Mouse (Mus musculus) lung, postnatal 0 days (tissue): ENCODE results near the gene Osbpl3. TPM values are rescaled to one million over a fixed set of nuclear protein-coding genes. Genes with fewer than 3 reads are reported as not detected.

ENCODE experiments used
- ATAC-seq: fragments of 200-750 bp; cut with Nextera tagmentation; 2 replicates; pipeline ENCODE4 v1.8.0; 2017; ENCODE audit warnings: moderate library complexity
- DNase-seq: peaks from one replicate; pipeline ENCODE4 v3.0.0-alpha.2; 2016; ENCODE audit warnings: low spot score
- H3K27ac ChIP-seq: fragments of 300-500 bp; sonication (generic); 2 replicates; pipeline ENCODE4 v1.5.1; 2014; ENCODE audit warnings: antibody characterized with exemption, mild to moderate bottlenecking, low read length, mixed read lengths
- H3K27me3 ChIP-seq: fragments of 300-500 bp; sonication (generic); replicated peaks from 2 replicates; pipeline ENCODE4 v1.6.1; 2014; ENCODE audit warnings: low read length, mixed read lengths; ENCODE audit not compliant: insufficient read depth
- H3K36me3 ChIP-seq: fragments of 300-500 bp; sonication (generic); 2 replicates; pipeline ENCODE4 v1.6.1; 2014; ENCODE audit warnings: low read length, mixed read lengths; ENCODE audit not compliant: insufficient read depth
- H3K4me1 ChIP-seq: fragments of 300-500 bp; sonication (generic); 2 replicates; pipeline ENCODE4 v1.6.1; 2014; ENCODE audit warnings: antibody characterized with exemption, low read depth, low read length, mixed read lengths; ENCODE audit not compliant: insufficient read depth
- H3K4me2 ChIP-seq: fragments of 300-500 bp; sonication (generic); replicated peaks from 2 replicates; pipeline ENCODE4 v1.6.1; 2014; ENCODE audit warnings: low read depth, mild to moderate bottlenecking, low read length, moderate library complexity, mixed read lengths
- H3K4me3 ChIP-seq: fragments of 300-500 bp; sonication (generic); 2 replicates; pipeline ENCODE4 v1.5.1; 2014; ENCODE audit warnings: low read depth, low read length
- H3K9ac ChIP-seq: fragments of 300-500 bp; sonication (generic); replicated peaks from 2 replicates; pipeline ENCODE4 v1.6.1; 2014; ENCODE audit warnings: low read depth, mild to moderate bottlenecking
- H3K9me3 ChIP-seq: fragments of 300-500 bp; sonication (generic); 2 replicates; pipeline ENCODE4 v1.6.1; 2016; ENCODE audit warnings: low read length, mixed read lengths
- CTCF ChIP-seq: IDR thresholded peaks from 2 replicates; pipeline ENCODE4 v1.5.1; 2016; ENCODE audit warnings: antibody characterized with exemption, mild to moderate bottlenecking
- EP300 ChIP-seq: IDR thresholded peaks from 2 replicates; pipeline ENCODE4 v1.6.1; 2016; ENCODE audit warnings: antibody characterized with exemption, mild to moderate bottlenecking, control low read depth
- WGBS: fragments of 180-500 bp; shearing (Covaris S2); extraction: QIAGEN DNeasy Blood & Tissue Kit; methylation state at CpG from one replicate; pipeline ENCODE4 v1.1.7; 2014; 5-methylcytosine and 5-hydroxymethylcytosine counted together
- polyA plus RNA-seq: library from polyadenylated mRNA; unstranded; fragments of >200 nt; fragmentation: Nextera tagmentation; extraction: Ambion mirVana; gene quantifications from 2 replicates; pipeline ENCODE4 v1.2.1, GENCODE M21; 2015

The Osbpl3 gene
- polyA plus RNA-seq, 1 experiment from 2014 or later, result 4.7 TPM

DNA sequence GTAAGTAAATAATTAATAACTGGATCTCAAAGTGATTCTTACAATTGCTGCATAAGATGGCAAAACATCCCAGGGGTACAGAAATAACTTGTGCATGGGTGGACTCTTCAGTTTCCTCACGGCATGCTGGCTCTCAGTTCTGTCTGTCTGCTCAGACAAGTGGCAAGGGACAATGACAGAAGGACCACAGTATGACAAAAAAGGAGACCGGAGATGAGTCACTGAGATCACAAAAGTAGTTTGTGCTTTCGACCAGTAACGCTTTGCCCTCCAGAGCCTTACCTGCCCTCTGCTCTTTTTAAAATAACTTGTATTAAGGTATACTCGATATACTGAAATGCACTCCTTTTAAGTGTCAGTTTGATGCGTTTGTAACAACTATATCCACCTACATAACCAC, 55.8 kb downstream of the Osbpl3 start:
- H3K4me2 ChIP-seq, result no peak overlapping the region
- ATAC-seq (no peak), DNase-seq (no peak)
- H3K4me3 ChIP-seq, result no peak overlapping the region
- 86% methylated on average over 6 of the region's 6 CpGs for WGBS
- H3K9me3 ChIP-seq, result no peaks in the 10 kb centered on the region
- H3K27ac ChIP-seq, result no peak overlapping the region
- H3K9ac ChIP-seq, result no peak overlapping the region
- H3K27me3 ChIP-seq, result no peaks in the 10 kb centered on the region
- TF ChIP-seq CTCF (no peak), EP300 (no peak)
- no peaks in the 10 kb centered on the region for H3K4me1 ChIP-seq
- H3K36me3 ChIP-seq, result no peaks in the 10 kb centered on the region

DNA sequence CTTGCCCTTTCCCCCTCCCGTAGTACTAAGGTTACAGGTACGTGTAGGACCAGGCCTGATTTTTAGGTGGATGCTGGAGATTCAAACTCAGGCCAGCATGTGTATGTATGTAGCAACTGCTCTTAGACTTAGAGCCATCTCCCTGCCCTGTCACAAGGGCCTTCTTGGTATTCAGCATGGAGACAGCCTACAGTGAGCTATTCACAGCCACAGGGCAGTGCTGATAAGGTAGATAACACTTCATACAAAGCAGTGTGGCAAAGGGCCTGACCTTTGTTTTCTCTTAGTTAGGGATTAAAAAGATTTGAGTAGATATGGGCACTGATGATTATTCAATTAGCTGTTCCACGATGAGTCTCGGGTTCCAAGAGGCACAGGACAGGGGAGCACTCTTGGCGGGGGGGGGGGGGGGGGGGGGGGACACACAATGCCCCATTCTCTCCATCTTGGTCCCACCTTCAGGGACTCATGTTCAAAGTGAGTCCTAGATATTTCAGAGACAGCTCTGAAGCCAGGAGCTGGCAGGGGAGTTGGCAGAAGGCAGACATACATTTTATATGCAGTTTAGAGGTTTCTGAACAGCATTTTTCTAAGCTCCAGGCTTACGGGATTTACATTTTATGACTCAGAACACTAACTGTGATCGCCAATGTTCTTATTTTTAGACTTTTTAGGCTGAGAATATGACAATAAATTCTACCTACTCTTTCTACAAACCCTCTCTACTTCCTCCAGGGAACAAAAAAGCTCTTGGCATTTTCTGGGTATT, 56.4 kb downstream of the Osbpl3 start:
- WGBS, result 68% methylated on average over 6 of the region's 7 CpGs
- Histone ChIP-seq H3K9ac (no peak overlapping the region), H3K36me3 (no peaks in the 10 kb centered on the region), H3K4me3 (no peak overlapping the region), H3K4me2 (no peak overlapping the region), H3K9me3 (no peaks in the 10 kb centered on the region), H3K4me1 (no peaks in the 10 kb centered on the region), H3K27ac (no peak overlapping the region), H3K27me3 (no peaks in the 10 kb centered on the region)
- no peak for DNase-seq
- no peak for ATAC-seq
- TF ChIP-seq EP300 (no peak), CTCF (no peak)

DNA sequence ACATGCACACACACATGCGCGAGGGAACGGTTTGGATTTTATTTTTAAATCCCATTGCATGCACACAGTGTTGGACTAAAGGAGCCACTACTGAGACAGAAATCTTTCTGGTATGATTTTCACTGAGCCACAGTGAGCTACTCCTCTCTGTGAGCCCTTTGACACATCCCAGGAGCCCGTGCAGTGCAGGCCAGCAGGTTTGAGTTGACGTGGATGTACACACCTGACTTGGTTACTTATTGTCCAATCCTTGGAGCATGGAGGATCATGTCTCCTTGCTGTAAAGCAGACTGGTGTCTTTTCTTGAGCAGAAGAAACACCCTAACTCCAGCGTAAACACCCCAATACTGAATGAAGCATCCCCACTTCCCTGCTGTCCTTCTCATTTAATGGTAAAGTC, 57.7 kb downstream of the Osbpl3 start:
- Histone ChIP-seq H3K4me3 (no peak overlapping the region), H3K27ac (no peak overlapping the region), H3K9ac (no peak overlapping the region), H3K4me2 (no peak overlapping the region), H3K27me3 (no peaks in the 10 kb centered on the region), H3K36me3 (no peaks in the 10 kb centered on the region), H3K9me3 (no peaks in the 10 kb centered on the region), H3K4me1 (no peaks in the 10 kb centered on the region)
- no peak for TF ChIP-seq CTCF
- TF ChIP-seq EP300, result no peak
- DNase-seq (no peak), ATAC-seq (no peak)
- WGBS, result 91% methylated on average over 6 of the region's 6 CpGs

DNA sequence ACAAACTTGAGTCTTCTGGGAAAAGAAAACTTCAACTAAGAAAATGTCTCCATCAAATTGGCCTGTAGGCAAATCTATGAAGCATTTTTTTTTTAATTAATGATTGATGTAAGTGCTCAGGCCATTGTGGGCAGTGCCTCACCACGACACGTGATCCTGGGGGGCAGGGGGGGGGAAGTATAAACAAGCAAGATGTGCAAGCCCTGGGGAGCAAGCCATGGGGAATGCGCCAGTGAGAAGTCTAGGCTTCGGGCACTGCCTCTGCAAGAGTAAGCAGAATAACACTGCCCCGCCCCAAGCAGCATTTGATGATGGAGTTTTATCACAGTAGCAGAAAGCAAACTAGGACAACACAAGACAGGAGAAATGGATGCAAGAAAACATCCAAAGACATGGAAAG, 58.9 kb downstream of the Osbpl3 start:
- WGBS, result 45% methylated on average over 5 of the region's 5 CpGs
- Histone ChIP-seq H3K36me3 (no peaks in the 10 kb centered on the region), H3K9me3 (no peaks in the 10 kb centered on the region), H3K4me3 (no peak overlapping the region), H3K4me1 (no peaks in the 10 kb centered on the region), H3K4me2 (no peak overlapping the region), H3K27me3 (no peaks in the 10 kb centered on the region), H3K9ac (no peak overlapping the region), H3K27ac (no peak overlapping the region)
- DNase-seq, result no peak
- no peak for ATAC-seq
- no peak for TF ChIP-seq CTCF
- TF ChIP-seq EP300, result no peak

DNA sequence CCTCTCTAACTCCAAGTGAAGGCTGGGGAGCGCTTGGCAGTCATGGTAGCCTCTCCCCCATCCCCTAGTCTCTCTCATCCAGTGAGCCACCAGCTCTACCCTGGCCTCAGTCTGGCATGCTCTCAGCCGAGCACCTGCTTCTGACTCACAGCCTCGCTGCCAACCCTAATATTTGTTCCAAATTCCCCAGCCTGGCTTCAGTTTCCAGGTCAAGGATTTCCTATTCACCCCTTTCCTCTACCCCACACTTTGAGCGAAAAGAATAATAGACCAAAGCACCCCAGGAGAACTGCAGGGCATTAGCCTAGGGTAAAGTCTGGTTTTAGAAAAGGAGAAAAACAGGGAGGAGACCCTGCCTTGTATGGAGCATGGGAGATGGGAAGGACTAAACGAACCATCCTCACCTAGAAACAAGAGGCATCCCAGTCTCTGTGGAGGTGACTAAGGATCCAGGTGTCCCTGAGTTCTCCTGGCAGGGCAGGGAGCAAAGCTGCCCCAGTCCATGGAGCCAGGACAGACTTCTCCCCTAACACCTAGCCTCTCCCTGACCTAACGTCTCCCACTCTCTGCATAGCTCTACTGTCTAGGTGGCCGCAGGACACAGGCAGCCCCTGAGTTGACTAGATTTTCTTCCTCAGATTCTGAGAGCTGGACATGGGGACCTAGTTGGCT, 60.2 kb downstream of the Osbpl3 start:
- H3K9me3 ChIP-seq, result no peaks in the 10 kb centered on the region
- no peak overlapping the region for H3K4me3 ChIP-seq
- ATAC-seq (no peak), DNase-seq (no peak)
- H3K9ac ChIP-seq, result no peak overlapping the region
- H3K36me3 ChIP-seq, result no peaks in the 10 kb centered on the region
- no peaks in the 10 kb centered on the region for H3K27me3 ChIP-seq
- H3K27ac ChIP-seq, result no peak overlapping the region
- H3K4me1 ChIP-seq, result no peaks in the 10 kb centered on the region
- TF ChIP-seq CTCF (no peak), EP300 (no peak)
- no peak overlapping the region for H3K4me2 ChIP-seq
- WGBS, result 64% methylated on average over 7 of the region's 7 CpGs

DNA sequence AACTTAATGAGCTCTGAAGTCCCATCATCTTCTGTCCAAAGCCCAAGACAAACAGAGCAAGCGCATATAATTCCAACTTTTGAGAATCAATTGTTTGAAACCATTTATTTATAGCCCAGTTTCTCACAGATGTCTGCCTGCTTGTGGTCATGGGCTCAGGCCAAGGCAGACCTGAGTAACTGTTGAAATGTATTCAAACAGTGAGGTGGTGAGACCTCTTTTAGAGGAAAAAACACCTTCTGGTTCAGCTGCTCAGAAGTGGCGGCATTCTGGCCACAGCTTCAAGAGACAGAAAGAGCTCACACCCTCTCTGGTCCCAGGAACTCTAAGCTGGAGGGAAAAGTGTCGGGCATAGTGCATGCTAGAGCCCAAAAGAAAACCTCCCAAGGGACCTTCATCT, 61.6 kb downstream of the Osbpl3 start:
- Histone ChIP-seq H3K4me1 (no peaks in the 10 kb centered on the region), H3K4me2 (no peak overlapping the region), H3K27ac (no peak overlapping the region), H3K4me3 (no peak overlapping the region), H3K9me3 (no peaks in the 10 kb centered on the region), H3K27me3 (no peaks in the 10 kb centered on the region), H3K36me3 (no peaks in the 10 kb centered on the region), H3K9ac (no peak overlapping the region)
- ATAC-seq, result no peak
- WGBS, result 69% methylated on average over 3 of the region's 3 CpGs
- DNase-seq, result no peak
- TF ChIP-seq CTCF, result no peak
- TF ChIP-seq EP300, result no peak
